Mouse (Mus musculus): ENCODE measurements around the gene Trpm7.

DNA sequence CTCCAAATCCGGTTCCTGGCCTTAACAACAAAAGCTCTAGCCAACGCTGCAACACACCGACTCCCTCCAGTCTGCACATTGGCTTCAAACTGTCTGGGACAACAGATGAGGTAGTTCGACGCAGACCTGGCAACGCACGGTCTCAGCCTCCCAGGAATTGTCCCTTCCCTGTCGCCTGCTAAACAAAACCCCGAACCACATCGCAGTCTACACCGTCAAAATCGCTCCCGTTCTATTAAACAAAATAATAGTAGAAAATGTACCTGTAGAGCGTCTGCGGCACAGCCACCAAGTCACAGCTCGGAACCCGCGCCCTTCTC is 554 bp downstream of the Trpm7 start:
- TF ChIP-seq CTCF (IDR thresholded peaks at IDR 0.05; ENCODE audit: low read depth, low read length) (no peak), POLR2A (IDR thresholded peaks at IDR 0.05; ENCODE audit: insufficient read depth, low read length) (no peak)
